ENCODE assay signal across 9 mouse cellular contexts in genomic region chr15:81935869-81936637, GRCm38 (mm10). TPM values are rescaled to one million over a fixed set of nuclear protein-coding genes. Genes with fewer than 3 reads are reported as not detected.
DNase-seq lines count a peak whose midpoint lies in the region; ATAC-seq and TF ChIP-seq lines count a peak whose summit lies in the region.
"Had no signal": no experiment of that assay in that cellular context is flagged by ENCODE, and none has a peak within 500 bp of the region (broad histone marks: within the 10 kb centered on the region; RNA-seq: fewer than 3 reads in every experiment).

No protein-coding gene starts in this region.

- intact Hi-C loops in left cerebral cortex, postnatal 25 days (cut with DNase I) = no loop called here

- peaks cover 12% of the 10 kb centered on the region for H3K4me1 ChIP-seq in lung, embryonic 14.5 days (ENCODE audit: insufficient read depth)
- peaks cover 12% of the 10 kb centered on the region for H3K4me1 ChIP-seq in forebrain, embryonic 11.5 days (replicated peaks; ENCODE audit: control insufficient read depth, insufficient read depth, low read length)
- peaks cover 39% of the 10 kb centered on the region for H3K4me1 ChIP-seq in limb, embryonic 10.5 days
- H3K4me1 ChIP-seq in small intestine, adult 2 months (ENCODE audit: control insufficient read depth, insufficient read depth, insufficient read length, low read length) = no peaks in the 10 kb centered on the region; the same call in 1 of the 2 replicates

- DNase-seq in lung, embryonic 14.5 days = peak; percentile 58
- DNase-seq in lung, postnatal 14 days = no peak
- no peak for DNase-seq in forebrain, embryonic 11.5 days (ENCODE audit: low spot score)
- DNase-seq in limb, embryonic 10.5 days (ENCODE audit: low spot score) = no peak
- no peak for DNase-seq in adrenal gland, adult 8-10 months
- no peak for DNase-seq in left cerebral cortex, postnatal 25 days (ENCODE audit: low spot score in 2 of 2)
- DNase-seq: spleen, adult 18-20 months had no signal

- 47% methylated on average over 7 of the region's 7 CpGs for WGBS in lung, embryonic 14.5 days
- 56% methylated on average over 7 of the region's 7 CpGs for WGBS in forebrain, embryonic 11.5 days
- WGBS in limb, embryonic 10.5 days = 58% methylated on average over 7 of the region's 7 CpGs
- 59% methylated on average over 7 of the region's 7 CpGs for WGBS in small intestine, adult 2 months

- no peak for TF ChIP-seq CTCF in lung, embryonic 14.5 days (IDR thresholded peaks at IDR 0.05; ENCODE audit: low read depth)
- TF ChIP-seq CTCF in small intestine, adult 2 months (IDR thresholded peaks at IDR 0.05; ENCODE audit: extremely low read depth, insufficient read length, insufficient replicate concordance, low read depth, low read length) = no peak

- no peaks in the 10 kb centered on the region for H3K9me3 ChIP-seq in lung, embryonic 14.5 days (ENCODE audit: low read depth, low read length)
- no peaks in the 10 kb centered on the region for H3K9me3 ChIP-seq in forebrain, embryonic 11.5 days (ENCODE audit: control insufficient read depth, low read length)
- H3K9me3 ChIP-seq in limb, embryonic 10.5 days (replicated peaks) = no peaks in the 10 kb centered on the region

- H3K27ac ChIP-seq in lung, embryonic 14.5 days (ENCODE audit: low read depth) = peak overlapping the region; percentile 59
- no peak overlapping the region for H3K27ac ChIP-seq in forebrain, embryonic 11.5 days (ENCODE audit: low read depth, low read length)
- H3K27ac ChIP-seq in limb, embryonic 10.5 days = no peak overlapping the region
- no peak overlapping the region for H3K27ac ChIP-seq in small intestine, adult 2 months (ENCODE audit: insufficient read depth, low read depth, low read length)
- H3K27ac ChIP-seq: liver, embryonic 14.5 days had no signal

- peak overlapping the region; percentile 70 for H3K4me2 ChIP-seq in lung, embryonic 14.5 days
- H3K4me2 ChIP-seq in forebrain, embryonic 11.5 days (ENCODE audit: low read depth, low read length, severe bottlenecking) = peak overlapping the region; percentile 75

- no peaks in the 10 kb centered on the region for H3K36me3 ChIP-seq in lung, embryonic 14.5 days (ENCODE audit: insufficient read depth)
- no peaks in the 10 kb centered on the region for H3K36me3 ChIP-seq in forebrain, embryonic 11.5 days (ENCODE audit: control insufficient read depth, insufficient read depth, low read length)
- no peaks in the 10 kb centered on the region for H3K36me3 ChIP-seq in limb, embryonic 10.5 days
- no peaks in the 10 kb centered on the region for H3K36me3 ChIP-seq in small intestine, adult 2 months (ENCODE audit: control insufficient read depth, insufficient read depth, low read length)

- H3K9ac ChIP-seq in lung, embryonic 14.5 days = peak overlapping the region; percentile 52
- peak overlapping the region; percentile 61 for H3K9ac ChIP-seq in forebrain, embryonic 11.5 days (ENCODE audit: low read length)
- H3K9ac ChIP-seq: liver, embryonic 14.5 days had no signal

- TF ChIP-seq POLR2A in small intestine, adult 2 months (IDR thresholded peaks at IDR 0.05; ENCODE audit: low read depth, low read length) = no peak

- peak; percentile 55 for ATAC-seq in lung, embryonic 14.5 days (ENCODE audit: insufficient read depth)
- no peak for ATAC-seq in forebrain, embryonic 11.5 days (replicated peaks; ENCODE audit: low FRiP score)

- peak overlapping the region; percentile 43 for H3K4me3 ChIP-seq in lung, embryonic 14.5 days (ENCODE audit: low read depth, low read length)
- H3K4me3 ChIP-seq in forebrain, embryonic 11.5 days (ENCODE audit: low read depth, low read length) = peak overlapping the region; percentile 39
- peak overlapping the region; percentile 58 for H3K4me3 ChIP-seq in limb, embryonic 10.5 days
- peak overlapping the region; percentile 43; the same call in 1 of the 2 replicates for H3K4me3 ChIP-seq in small intestine, adult 2 months (ENCODE audit: low read depth, low read length)

- no peaks in the 10 kb centered on the region for H3K27me3 ChIP-seq in lung, embryonic 14.5 days (ENCODE audit: insufficient read depth, low read length)
- no peaks in the 10 kb centered on the region; the same call in 1 of the 2 replicates for H3K27me3 ChIP-seq in forebrain, embryonic 11.5 days (ENCODE audit: control insufficient read depth, insufficient read depth, low read length)
- H3K27me3 ChIP-seq in limb, embryonic 10.5 days (ENCODE audit: low read depth, poor library complexity, severe bottlenecking) = peaks cover 18% of the 10 kb centered on the region
- peaks cover 9% of the 10 kb centered on the region for H3K27me3 ChIP-seq in small intestine, adult 2 months (ENCODE audit: control insufficient read depth, insufficient read depth, low read length)

RNA-seq across cellular contexts. Expression of gene Csdc2, which starts 0.5 kb away (rescaled TPM):
- polyA plus RNA-seq in lung, embryonic 14.5 days (2014; fragmentation: Nextera tagmentation; extraction: Ambion mirVana) = 10.1 and 11.8 TPM in 2 replicates
- polyA plus RNA-seq in forebrain, embryonic 11.5 days (2014; fragmentation: Nextera tagmentation; extraction: Ambion mirVana) = 16.6 and 20.1 TPM in 2 replicates
- 3.7 and 5.7 TPM in 2 replicates for polyA plus RNA-seq in limb, embryonic 10.5 days (2016; fragmentation: Nextera tagmentation; extraction: Ambion mirVana)
- 1.3 and 2.4 TPM in 2 replicates for polyA plus RNA-seq in small intestine, adult 2 months (2012; rRNA removed)
- 10 to 100 TPM in 2 of 4 experiments, 1 to 10 TPM in 2; 8.6 to 33.7 (median 19.6) TPM for total RNA-seq in adrenal gland, adult 8-10 months (2022)
- 10 to 100 TPM; 96.0 to 98.3 TPM for total RNA-seq in left cerebral cortex, postnatal 25 days (2021)

RNA-seq across cellular contexts. Expression of gene Polr3h, which starts 10.0 kb away (rescaled TPM):
- 74.4 and 89.5 TPM in 2 replicates for polyA plus RNA-seq in lung, embryonic 14.5 days (2014; fragmentation: Nextera tagmentation; extraction: Ambion mirVana)
- polyA plus RNA-seq in forebrain, embryonic 11.5 days (2014; fragmentation: Nextera tagmentation; extraction: Ambion mirVana) = 65.1 and 80.5 TPM in 2 replicates
- polyA plus RNA-seq in limb, embryonic 10.5 days (2016; fragmentation: Nextera tagmentation; extraction: Ambion mirVana) = 75.5 and 86.6 TPM in 2 replicates
- 3.7 and 5.2 TPM in 2 replicates for polyA plus RNA-seq in small intestine, adult 2 months (2012; rRNA removed)
- total RNA-seq in adrenal gland, adult 8-10 months (2022) = 10 to 100 TPM; 27.5 to 39.2 (median 31.5) TPM
- total RNA-seq in left cerebral cortex, postnatal 25 days (2021) = 10 to 100 TPM; 49.8 to 56.5 TPM

RNA-seq across cellular contexts. Expression of gene Pmm1, which starts 24.7 kb away (rescaled TPM):
- polyA plus RNA-seq in lung, embryonic 14.5 days (2014; fragmentation: Nextera tagmentation; extraction: Ambion mirVana) = 39.0 and 39.6 TPM in 2 replicates
- 35.1 and 36.9 TPM in 2 replicates for polyA plus RNA-seq in forebrain, embryonic 11.5 days (2014; fragmentation: Nextera tagmentation; extraction: Ambion mirVana)
- polyA plus RNA-seq in limb, embryonic 10.5 days (2016; fragmentation: Nextera tagmentation; extraction: Ambion mirVana) = 18.1 and 21.1 TPM in 2 replicates
- 18.9 and 22.0 TPM in 2 replicates for polyA plus RNA-seq in small intestine, adult 2 months (2012; rRNA removed)
- total RNA-seq in adrenal gland, adult 8-10 months (2022) = 100 to 1,000 TPM in 2 of 4 experiments, 10 to 100 TPM in 2; 71.1 to 132 (median 86.3) TPM
- total RNA-seq in left cerebral cortex, postnatal 25 days (2021) = 100 to 1,000 TPM; 203 to 208 TPM

RNA-seq across cellular contexts. Expression of gene 1700029P11Rik, which starts 44.3 kb away (rescaled TPM):
- polyA plus RNA-seq in lung, embryonic 14.5 days (2014; fragmentation: Nextera tagmentation; extraction: Ambion mirVana) = not detected in 2 replicates
- not detected in 2 replicates for polyA plus RNA-seq in forebrain, embryonic 11.5 days (2014; fragmentation: Nextera tagmentation; extraction: Ambion mirVana)
- polyA plus RNA-seq in limb, embryonic 10.5 days (2016; fragmentation: Nextera tagmentation; extraction: Ambion mirVana) = not detected in 2 replicates
- polyA plus RNA-seq in small intestine, adult 2 months (2012; rRNA removed) = not detected in 2 replicates
- total RNA-seq in adrenal gland, adult 8-10 months (2022) = not detected
- not detected for total RNA-seq in left cerebral cortex, postnatal 25 days (2021)
- polyA plus RNA-seq: liver, embryonic 14.5 days had no signal

RNA-seq across cellular contexts. Expression of gene Xrcc6, which starts 51.6 kb away (rescaled TPM):
- 92.5 and 93.1 TPM in 2 replicates for polyA plus RNA-seq in lung, embryonic 14.5 days (2014; fragmentation: Nextera tagmentation; extraction: Ambion mirVana)
- 72.9 and 80.6 TPM in 2 replicates for polyA plus RNA-seq in forebrain, embryonic 11.5 days (2014; fragmentation: Nextera tagmentation; extraction: Ambion mirVana)
- polyA plus RNA-seq in limb, embryonic 10.5 days (2016; fragmentation: Nextera tagmentation; extraction: Ambion mirVana) = 112 and 113 TPM in 2 replicates
- polyA plus RNA-seq in small intestine, adult 2 months (2012; rRNA removed) = 7.8 and 9.1 TPM in 2 replicates
- 10 to 100 TPM; 64.2 to 93.2 (median 75.4) TPM for total RNA-seq in adrenal gland, adult 8-10 months (2022)
- total RNA-seq in left cerebral cortex, postnatal 25 days (2021) = 10 to 100 TPM; 19.5 to 23.7 TPM

Comparison
In these comparisons a context has a peak if more than half of its experiments do, and no peak if none do; other contexts are left out.
1. RNA of gene Polr3h, which starts 10.0 kb away (polyA plus RNA-seq): 75.5 to 86.6 TPM in limb, embryonic 10.5 days, 74.4 to 89.5 TPM in lung, embryonic 14.5 days and 65.1 to 80.5 TPM in forebrain, embryonic 11.5 days; 3.7 to 5.2 TPM in small intestine, adult 2 months; every median in the first group is over 10 times any median in the second.
2. Peak in every context shown above with its lines, with median percentiles within 50 percentile points of each other: H3K4me3 ChIP-seq.